Mouse (Mus musculus) forebrain, embryonic 11.5 days (tissue): Measurements from ENCODE around the gene Ogfod2. TPM values are rescaled to one million over a fixed set of nuclear protein-coding genes. Genes with fewer than 3 reads are reported as not detected.
A peak's percentile ranks its signal among the peaks of the same experiment; 100 is the strongest.

Experiments
- ATAC-seq: fragments of 200-750 bp; cut with Nextera tagmentation; replicated peaks from 2 replicates; pipeline ENCODE4 v1.8.0; 2017; ENCODE audit warnings: moderate TSS enrichment; ENCODE audit not compliant: low FRiP score
- DNase-seq: peaks from one replicate; pipeline ENCODE4 v3.0.0-alpha.2; 2017; ENCODE audit warnings: low spot score
- H3K27ac ChIP-seq: fragments of 300-500 bp; sonication (generic); 2 replicates; pipeline ENCODE4 v1.5.1; 2014; ENCODE audit warnings: low read depth, low read length
- H3K27me3 ChIP-seq: fragments of 300-500 bp; sonication (generic); 2 replicates; pipeline ENCODE4 v1.6.1; 2014; ENCODE audit warnings: mild to moderate bottlenecking, low read length, mixed read lengths; ENCODE audit not compliant: control insufficient read depth, insufficient read depth
- H3K36me3 ChIP-seq: fragments of 300-500 bp; sonication (generic); 2 replicates; pipeline ENCODE4 v1.6.1; 2014; ENCODE audit warnings: mild to moderate bottlenecking, low read length, moderate library complexity, mixed read lengths; ENCODE audit not compliant: control insufficient read depth, insufficient read depth
- H3K4me1 ChIP-seq: fragments of 300-500 bp; sonication (generic); replicated peaks from 2 replicates; pipeline ENCODE4 v1.6.1; 2014; ENCODE audit warnings: low read length, mixed read lengths; ENCODE audit not compliant: control insufficient read depth, insufficient read depth
- H3K4me2 ChIP-seq: fragments of 300-500 bp; sonication (generic); 2 replicates; pipeline ENCODE4 v1.6.1; 2014; ENCODE audit warnings: low read depth, mild to moderate bottlenecking, low read length, moderate library complexity, mixed read lengths; ENCODE audit not compliant: severe bottlenecking
- H3K4me3 ChIP-seq: fragments of 300-500 bp; sonication (generic); 2 replicates; pipeline ENCODE4 v1.5.1; 2014; ENCODE audit warnings: low read depth, low read length
- H3K9ac ChIP-seq: fragments of 300-500 bp; sonication (generic); 2 replicates; pipeline ENCODE4 v1.6.1; 2014; ENCODE audit warnings: low read length
- H3K9me3 ChIP-seq: fragments of 300-500 bp; sonication (generic); 2 replicates; pipeline ENCODE4 v1.6.1; 2016; ENCODE audit warnings: low read length, mixed read lengths; ENCODE audit not compliant: control insufficient read depth
- WGBS: fragments of 180-500 bp; shearing (Covaris S2); extraction: QIAGEN DNeasy Blood & Tissue Kit; methylation state at CpG from one replicate; pipeline ENCODE4 v1.1.7; 2014; 5-methylcytosine and 5-hydroxymethylcytosine counted together
- polyA plus RNA-seq: library from polyadenylated mRNA; unstranded; fragments of >200 nt; fragmentation: Nextera tagmentation; extraction: Ambion mirVana; gene quantifications from 2 replicates; pipeline ENCODE4 v1.2.1, GENCODE M21; 2014

Gene Ogfod2
- polyA plus RNA-seq, 1 experiment from 2014 or later = 14.5 TPM

DNA sequence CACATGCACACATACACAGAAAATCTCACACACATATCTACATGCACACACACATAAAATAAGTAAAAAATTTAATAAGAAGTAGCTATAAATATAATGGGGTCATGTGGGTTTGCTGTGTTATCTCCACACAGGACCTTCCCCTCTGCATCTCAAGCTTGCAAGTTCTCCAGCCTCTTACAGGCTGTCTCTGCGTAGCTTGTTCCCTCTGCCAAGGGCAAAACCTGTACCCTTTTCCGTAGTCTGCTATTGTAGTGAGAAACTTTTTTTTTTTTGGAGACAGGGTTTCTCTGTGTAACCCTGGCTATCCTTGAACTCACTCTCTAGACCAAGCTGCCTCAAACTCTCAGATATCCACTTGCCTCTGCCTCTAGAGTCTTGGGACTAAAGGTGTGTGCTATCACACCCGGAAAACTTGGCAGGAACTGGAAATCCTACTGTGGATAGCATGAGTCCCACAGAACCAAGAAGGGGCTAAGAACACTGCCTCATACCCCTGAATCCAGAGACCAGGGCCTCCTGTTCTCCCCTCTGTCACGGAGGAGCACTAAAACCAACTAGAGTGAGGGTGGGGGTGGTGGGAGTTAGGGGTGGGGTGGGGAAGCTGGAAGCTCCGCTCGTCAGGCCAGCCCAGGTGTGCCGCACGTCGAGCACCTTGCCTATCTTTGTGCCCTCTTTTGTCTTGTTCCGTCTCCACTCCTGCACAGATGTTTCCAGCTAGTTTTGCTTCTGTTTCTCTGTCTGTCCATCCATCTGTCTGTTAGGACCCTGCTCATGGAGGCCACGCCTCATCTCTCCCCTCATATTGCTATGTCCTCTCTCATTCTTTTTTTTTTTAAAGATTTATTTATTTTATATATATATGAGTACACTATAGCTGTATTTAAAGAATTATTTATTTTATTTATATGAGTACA, 11.7 kb upstream of the Ogfod2 start:
- Histone ChIP-seq H3K4me3 (no peak overlapping the region), H3K36me3 (no peaks in the 10 kb centered on the region), H3K9ac (no peak overlapping the region), H3K4me2 (no peak overlapping the region), H3K4me1 (no peaks in the 10 kb centered on the region), H3K27ac (no peak overlapping the region), H3K9me3 (no peaks in the 10 kb centered on the region), H3K27me3 (no peaks in the 10 kb centered on the region)
- WGBS = 89% methylated on average over 11 of the region's 11 CpGs
- ATAC-seq (no peak), DNase-seq (no peak)

DNA sequence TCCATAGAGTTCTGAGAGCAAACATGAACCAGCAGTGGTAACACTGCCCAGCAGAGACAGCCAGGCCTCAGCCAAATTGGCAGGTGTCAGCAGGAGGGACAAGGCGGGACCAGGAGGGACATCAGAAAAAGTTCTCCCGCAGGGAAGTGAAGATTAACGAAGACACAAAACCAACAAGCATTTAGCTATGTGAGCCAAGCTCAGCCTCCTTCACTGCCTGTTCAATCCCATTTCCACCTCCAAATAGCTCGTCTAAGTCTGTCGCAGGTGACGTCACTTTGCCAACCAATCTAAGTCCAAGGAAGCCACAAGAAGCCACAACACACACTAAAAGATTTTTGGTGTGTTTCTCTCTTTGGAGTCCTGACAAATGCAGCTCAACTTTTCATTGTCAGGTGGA, 9.8 kb upstream of the Ogfod2 start:
- DNase-seq = no peak
- 85% methylated on average over 6 of the region's 6 CpGs for WGBS

DNA sequence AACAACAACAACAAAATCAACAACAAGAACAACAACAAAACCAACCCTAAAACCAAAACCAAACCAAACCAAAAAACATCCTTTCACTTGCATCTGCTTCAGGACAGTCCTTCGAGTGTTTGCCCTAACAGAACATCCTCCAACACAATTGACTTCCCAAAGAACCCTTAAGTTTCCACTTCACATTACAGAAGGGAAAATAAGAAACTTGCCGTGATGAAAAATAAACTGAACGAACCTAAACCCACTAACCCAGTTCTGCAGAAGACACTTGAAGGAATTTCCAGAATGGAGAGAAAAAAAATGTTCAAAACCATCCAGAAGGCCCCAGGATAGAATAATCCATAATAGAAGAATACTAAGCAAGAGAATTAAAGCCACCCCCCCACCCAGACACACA, 9.1 kb upstream of the Ogfod2 start:
- no peak for ATAC-seq
- H3K36me3 ChIP-seq = no peaks in the 10 kb centered on the region
- WGBS = 87% methylated on average over 3 of the region's 3 CpGs
- no peak overlapping the region for H3K4me3 ChIP-seq
- no peaks in the 10 kb centered on the region for H3K4me1 ChIP-seq
- DNase-seq = no peak
- H3K9ac ChIP-seq = no peak overlapping the region
- H3K4me2 ChIP-seq = no peak overlapping the region
- no peaks in the 10 kb centered on the region for H3K27me3 ChIP-seq
- H3K9me3 ChIP-seq = no peaks in the 10 kb centered on the region
- H3K27ac ChIP-seq = no peak overlapping the region

More for the DNA sequence above, 9.8 kb upstream of the Ogfod2 start:
- Histone ChIP-seq H3K27me3 (no peaks in the 10 kb centered on the region), H3K9me3 (no peaks in the 10 kb centered on the region), H3K36me3 (no peaks in the 10 kb centered on the region), H3K4me1 (no peaks in the 10 kb centered on the region), H3K4me2 (no peak overlapping the region), H3K27ac (no peak overlapping the region), H3K9ac (no peak overlapping the region), H3K4me3 (no peak overlapping the region)
- no peak for ATAC-seq

DNA sequence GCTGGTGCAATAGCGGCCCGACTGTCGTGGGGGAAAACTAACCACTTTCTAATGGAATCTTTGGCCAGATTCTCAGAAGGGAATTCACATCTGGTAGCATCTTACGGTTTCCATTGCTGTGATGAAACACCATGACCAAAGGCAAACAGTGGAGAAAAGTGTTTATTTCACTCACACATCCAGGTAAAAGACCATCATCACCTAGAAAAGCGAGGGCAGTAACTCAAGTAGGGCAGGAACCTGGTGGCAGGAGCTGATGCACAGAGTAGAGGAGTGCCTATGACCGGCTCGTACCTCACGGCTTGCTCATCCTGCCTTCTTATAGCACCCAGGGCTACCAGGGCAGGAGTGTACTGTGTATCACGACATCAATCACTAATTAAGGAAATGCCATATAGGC, 8.5 kb upstream of the Ogfod2 start:
- no peak for DNase-seq
- no peak for ATAC-seq
- Histone ChIP-seq H3K9me3 (no peaks in the 10 kb centered on the region), H3K27ac (no peak overlapping the region), H3K4me1 (no peaks in the 10 kb centered on the region), H3K4me2 (no peak overlapping the region), H3K36me3 (no peaks in the 10 kb centered on the region), H3K9ac (no peak overlapping the region), H3K27me3 (no peaks in the 10 kb centered on the region), H3K4me3 (no peak overlapping the region)
- WGBS = 91% methylated on average over 9 of the region's 9 CpGs

DNA sequence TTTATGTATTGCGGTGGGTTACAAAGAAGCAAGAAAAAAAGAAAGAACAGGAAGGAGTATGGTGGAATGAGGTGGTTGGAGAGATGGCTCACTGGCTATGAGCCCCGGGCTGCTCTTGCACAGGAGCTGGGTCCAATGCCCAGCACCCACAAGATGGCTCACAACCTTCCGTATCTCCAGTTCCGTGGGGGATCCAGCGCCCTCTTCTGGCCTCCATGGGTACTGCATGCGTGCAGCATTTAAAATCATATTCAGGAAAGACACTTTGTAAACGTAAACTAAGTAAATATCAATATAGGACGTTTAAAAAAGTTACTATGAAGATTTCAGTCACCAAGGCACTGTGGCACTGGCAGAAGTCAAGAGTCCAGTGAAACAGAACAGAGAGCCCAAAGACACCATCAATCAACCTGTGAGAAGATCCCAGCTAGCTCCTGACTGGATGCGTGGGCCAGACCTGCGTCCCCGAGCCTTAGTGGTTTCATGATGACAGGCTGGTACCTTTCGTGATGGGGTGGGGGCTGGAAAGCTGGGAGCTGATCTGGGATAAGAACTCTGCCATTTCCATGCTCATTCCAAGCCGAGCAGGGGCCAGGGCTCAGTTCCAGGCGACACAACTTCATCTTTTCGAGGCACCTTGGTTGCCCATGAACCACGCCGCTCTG, 888 bp upstream of the Ogfod2 start:
- DNase-seq (peak; percentile 80), ATAC-seq (peak; percentile 15)
- Histone ChIP-seq H3K27me3 (no peaks in the 10 kb centered on the region), H3K4me3 (peak overlapping the region; percentile 86), H3K36me3 (no peaks in the 10 kb centered on the region), H3K9me3 (no peaks in the 10 kb centered on the region), H3K4me2 (peak overlapping the region; percentile 88), H3K9ac (peak overlapping the region; percentile 77), H3K4me1 (peaks cover 10% of the 10 kb centered on the region), H3K27ac (no peak overlapping the region)
- WGBS = 26% methylated on average over 17 of the region's 17 CpGs

DNA sequence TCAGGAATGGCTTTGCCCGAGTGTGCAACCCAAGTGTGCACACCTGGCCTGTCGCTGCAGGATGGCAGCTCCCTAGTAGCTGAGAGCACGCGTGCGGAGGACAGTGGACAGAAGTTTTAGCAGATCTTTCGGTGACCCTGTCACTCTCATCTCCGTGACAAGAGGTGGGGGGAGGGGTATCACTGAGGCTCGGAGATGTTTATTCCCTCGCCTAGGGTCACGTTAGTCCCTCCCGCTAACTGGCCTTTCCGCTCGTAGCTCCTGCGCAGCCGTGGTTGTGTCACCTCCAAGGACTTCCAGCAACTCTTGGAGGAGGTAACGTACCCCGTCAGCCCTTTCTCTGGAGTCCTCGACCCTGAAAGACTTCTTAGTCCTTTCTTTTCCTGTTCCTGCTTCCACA, 434 bp downstream of the Ogfod2 start:
- Histone ChIP-seq H3K4me1 (peaks cover 14% of the 10 kb centered on the region), H3K27me3 (no peaks in the 10 kb centered on the region), H3K27ac (peak overlapping the region; percentile 32; the same call in 1 of the 2 replicates), H3K9ac (peak overlapping the region; percentile 77), H3K4me3 (peak overlapping the region; percentile 86), H3K9me3 (no peaks in the 10 kb centered on the region), H3K36me3 (no peaks in the 10 kb centered on the region; the same call in 1 of the 2 replicates), H3K4me2 (peak overlapping the region; percentile 88)
- ATAC-seq (no peak), DNase-seq (no peak)
- WGBS = under 1% methylated on average over 18 of the region's 18 CpGs

DNA sequence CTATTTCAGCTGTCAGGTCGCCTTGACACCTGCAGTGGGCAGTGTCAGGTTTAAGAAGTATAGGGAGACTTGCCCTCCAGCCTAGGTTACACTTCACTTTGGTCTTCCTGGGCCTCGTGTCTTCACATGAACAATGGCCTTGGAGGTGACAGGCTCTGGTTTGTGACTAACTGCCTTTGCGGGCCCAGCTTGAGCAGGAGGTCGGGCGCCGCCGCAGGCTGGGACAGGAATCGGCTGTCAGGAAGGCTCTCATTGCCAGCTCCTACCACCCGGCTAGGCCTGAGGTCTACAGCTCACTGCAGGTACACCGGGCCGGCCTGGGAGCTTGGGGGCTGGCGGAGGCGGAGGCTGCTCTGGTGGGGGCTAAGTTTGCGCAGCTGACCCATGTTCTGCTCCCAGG, 933 bp downstream of the Ogfod2 start:
- H3K9me3 ChIP-seq = no peaks in the 10 kb centered on the region
- peaks cover 4% of the 10 kb centered on the region; the same call in 1 of the 2 replicates for H3K36me3 ChIP-seq
- peak; percentile 78 for DNase-seq
- 15% methylated on average over 14 of the region's 14 CpGs for WGBS
- peak overlapping the region; percentile 88 for H3K4me2 ChIP-seq
- H3K9ac ChIP-seq = peak overlapping the region; percentile 77
- no peaks in the 10 kb centered on the region for H3K27me3 ChIP-seq
- peaks cover 14% of the 10 kb centered on the region for H3K4me1 ChIP-seq
- peak overlapping the region; percentile 86 for H3K4me3 ChIP-seq
- ATAC-seq = no peak
- H3K27ac ChIP-seq = no peak overlapping the region

DNA sequence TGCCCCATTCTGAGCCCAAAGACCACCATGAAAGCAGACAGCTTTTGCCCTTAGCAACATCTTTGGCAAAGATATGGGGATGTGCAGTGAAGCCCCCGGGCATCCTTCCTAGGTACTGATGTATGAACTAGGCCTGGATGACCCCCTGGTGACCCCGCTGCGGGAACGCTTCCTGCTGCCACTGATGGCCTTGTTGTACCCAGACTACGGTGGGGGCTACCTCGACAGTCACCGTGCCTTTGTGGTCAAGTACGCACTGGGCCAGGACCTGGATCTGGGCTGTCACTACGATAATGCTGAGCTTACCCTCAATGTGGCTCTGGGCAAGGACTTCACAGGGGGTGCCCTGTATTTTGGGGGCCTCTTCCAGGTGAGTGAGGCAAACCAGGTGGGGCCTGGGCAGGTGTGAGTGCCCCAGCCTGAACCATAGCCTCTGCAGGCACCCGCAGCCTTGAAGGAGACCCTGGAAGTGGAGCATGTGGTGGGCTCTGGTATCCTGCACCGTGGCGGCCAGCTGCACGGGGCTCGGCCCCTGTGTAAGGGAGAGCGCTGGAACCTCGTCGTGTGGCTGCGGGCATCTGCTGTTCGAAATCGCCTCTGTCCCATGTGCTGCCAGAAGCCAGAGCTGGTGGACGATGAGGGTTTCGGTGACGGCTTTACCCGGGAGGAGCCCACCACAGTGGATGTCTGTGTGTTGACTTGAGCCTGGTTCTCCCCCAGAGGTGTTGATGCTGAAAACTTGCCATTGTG, 2.4 kb downstream of the Ogfod2 start:
- ATAC-seq = no peak
- Histone ChIP-seq H3K27ac (no peak overlapping the region), H3K4me1 (peaks cover 14% of the 10 kb centered on the region), H3K9ac (no peak overlapping the region), H3K27me3 (no peaks in the 10 kb centered on the region), H3K4me3 (no peak overlapping the region), H3K36me3 (peaks cover 9% of the 10 kb centered on the region), H3K4me2 (no peak overlapping the region), H3K9me3 (no peaks in the 10 kb centered on the region)
- DNase-seq = no peak
- WGBS = 95% methylated on average over 24 of the region's 24 CpGs
